Mouse (Mus musculus) intestine, postnatal 0 days (tissue): ENCODE data around the gene Taf3. TPM values are rescaled to one million over a fixed set of nuclear protein-coding genes. Genes with fewer than 3 reads are reported as not detected.

Source experiments
- ATAC-seq: fragments of 200-750 bp; cut with Nextera tagmentation; 2 replicates; pipeline ENCODE4 v1.8.0; 2017; ENCODE audit warnings: mild to moderate bottlenecking, moderate TSS enrichment, moderate library complexity
- H3K27ac ChIP-seq: fragments of 300-500 bp; sonication (generic); 2 replicates; pipeline ENCODE4 v1.5.1; 2014; ENCODE audit warnings: mild to moderate bottlenecking, low read depth, low read length, moderate library complexity
- H3K27me3 ChIP-seq: fragments of 300-500 bp; sonication (generic); replicated peaks from 2 replicates; pipeline ENCODE4 v1.6.1; 2014; ENCODE audit warnings: low read length, mixed read lengths; ENCODE audit not compliant: control insufficient read depth, insufficient read depth
- H3K36me3 ChIP-seq: fragments of 300-500 bp; sonication (generic); 2 replicates; pipeline ENCODE4 v1.6.1; 2014; ENCODE audit warnings: mild to moderate bottlenecking, moderate library complexity; ENCODE audit not compliant: control insufficient read depth, insufficient read depth
- H3K4me1 ChIP-seq: fragments of 300-500 bp; sonication (generic); replicated peaks from 2 replicates; pipeline ENCODE4 v1.6.1; 2014; ENCODE audit warnings: antibody characterized with exemption, low read length, mixed read lengths; ENCODE audit not compliant: control insufficient read depth, insufficient read depth
- H3K4me2 ChIP-seq: fragments of 300-500 bp; sonication (generic); replicated peaks from 2 replicates; pipeline ENCODE4 v1.6.1; 2014; ENCODE audit warnings: low read depth, mild to moderate bottlenecking, moderate library complexity
- H3K4me3 ChIP-seq: fragments of 300-500 bp; sonication (generic); 2 replicates; pipeline ENCODE4 v1.5.1; 2014; ENCODE audit warnings: low read depth, low read length
- H3K9ac ChIP-seq: fragments of 300-500 bp; sonication (generic); 2 replicates; pipeline ENCODE4 v1.6.1; 2014; ENCODE audit warnings: mild to moderate bottlenecking, low read depth, low read length
- H3K9me3 ChIP-seq: fragments of 300-500 bp; sonication (generic); 2 replicates; pipeline ENCODE4 v1.6.1; 2016; ENCODE audit warnings: mixed run types; ENCODE audit not compliant: control insufficient read depth
- CTCF ChIP-seq: sonication (generic); IDR thresholded peaks from 2 replicates; pipeline ENCODE4 v1.5.1; 2016; ENCODE audit warnings: low read depth, mild to moderate bottlenecking, control low read depth, antibody characterized with exemption, moderate library complexity
- WGBS: fragments of 180-500 bp; shearing (Covaris S2); extraction: QIAGEN DNeasy Blood & Tissue Kit; methylation state at CpG from one replicate; pipeline ENCODE4 v1.1.7; 2014; 5-methylcytosine and 5-hydroxymethylcytosine counted together
- polyA plus RNA-seq: library from polyadenylated mRNA; unstranded; fragments of >200 nt; fragmentation: Nextera tagmentation; extraction: Ambion mirVana; gene quantifications from 2 replicates; pipeline ENCODE4 v1.2.1, GENCODE M21; 2015

Taf3 gene
- polyA plus RNA-seq, 1 experiment from 2014 or later, result 5.1 TPM

DNA sequence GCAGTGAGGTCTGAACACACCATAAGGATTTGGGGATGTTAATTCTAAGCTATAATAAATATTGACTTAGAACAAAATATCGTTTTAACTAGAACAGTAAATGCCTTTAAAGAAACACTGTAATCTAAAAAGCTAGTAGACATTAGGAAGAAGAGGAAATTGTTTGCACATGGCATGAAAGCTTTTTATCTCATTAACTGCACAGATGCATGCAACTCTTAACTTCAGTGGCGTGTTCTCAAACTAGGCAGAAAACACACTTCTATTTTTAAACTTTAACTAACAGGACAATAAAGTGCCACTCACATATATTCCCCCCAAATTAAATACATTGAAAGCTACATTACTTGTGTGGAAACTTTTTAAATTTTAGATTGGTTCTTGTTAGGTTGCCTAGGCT, 91.8 kb downstream of the Taf3 start:
- Histone ChIP-seq H3K9ac (no peak overlapping the region), H3K9me3 (no peaks in the 10 kb centered on the region), H3K36me3 (peaks cover 11% of the 10 kb centered on the region), H3K27me3 (no peaks in the 10 kb centered on the region), H3K27ac (no peak overlapping the region), H3K4me2 (no peak overlapping the region), H3K4me1 (no peaks in the 10 kb centered on the region), H3K4me3 (no peak overlapping the region)
- no peak for ATAC-seq
- 39% methylated on average over 2 of the region's 2 CpGs for WGBS
- TF ChIP-seq CTCF, result no peak

DNA sequence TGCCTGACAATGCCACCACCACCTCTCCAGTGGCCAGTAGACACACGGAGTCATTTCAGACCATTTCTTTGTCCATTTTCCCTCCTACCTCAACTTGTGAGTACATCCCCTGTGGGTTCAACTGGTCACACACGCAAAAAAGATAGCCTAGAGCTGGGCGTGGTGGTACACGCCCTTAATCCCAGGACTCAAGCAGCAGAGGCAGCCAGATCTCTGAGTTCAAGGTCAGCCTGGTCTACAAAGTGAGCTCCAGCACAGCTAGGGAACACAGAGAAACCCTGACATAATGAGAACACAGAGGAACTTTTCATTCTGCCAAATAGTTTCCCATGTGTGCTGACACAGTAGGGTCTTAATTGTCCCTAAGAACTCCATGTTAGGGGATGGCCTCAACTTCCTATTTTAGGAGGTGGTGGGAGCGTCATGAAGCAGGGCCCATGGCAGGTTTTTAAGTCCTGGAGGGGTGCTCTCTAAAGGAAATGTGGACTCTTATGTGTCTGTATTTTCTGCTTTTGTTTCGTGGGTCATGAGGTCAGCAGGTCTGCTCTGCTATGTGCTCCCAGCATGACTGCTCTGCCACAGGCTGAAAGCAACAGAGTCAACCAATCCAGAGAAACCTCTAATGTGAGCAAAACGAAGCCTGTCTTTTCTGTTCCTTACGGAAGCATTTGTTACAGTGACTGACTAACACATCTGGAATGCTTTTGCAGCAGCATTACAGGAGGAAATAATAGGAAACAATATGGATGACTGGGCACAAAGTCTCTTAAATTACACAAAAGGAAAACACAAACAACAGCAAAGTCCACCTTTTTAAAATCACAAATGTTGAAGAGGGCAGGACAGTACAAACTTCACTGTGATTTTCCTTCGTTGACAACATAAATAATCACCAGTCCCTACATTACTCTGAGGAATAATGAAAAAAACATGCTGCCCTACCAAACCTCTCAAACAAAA, 92.5 kb downstream of the Taf3 start:
- TF ChIP-seq CTCF, result no peak
- no peak overlapping the region for H3K4me3 ChIP-seq
- ATAC-seq, result no peak

DNA sequence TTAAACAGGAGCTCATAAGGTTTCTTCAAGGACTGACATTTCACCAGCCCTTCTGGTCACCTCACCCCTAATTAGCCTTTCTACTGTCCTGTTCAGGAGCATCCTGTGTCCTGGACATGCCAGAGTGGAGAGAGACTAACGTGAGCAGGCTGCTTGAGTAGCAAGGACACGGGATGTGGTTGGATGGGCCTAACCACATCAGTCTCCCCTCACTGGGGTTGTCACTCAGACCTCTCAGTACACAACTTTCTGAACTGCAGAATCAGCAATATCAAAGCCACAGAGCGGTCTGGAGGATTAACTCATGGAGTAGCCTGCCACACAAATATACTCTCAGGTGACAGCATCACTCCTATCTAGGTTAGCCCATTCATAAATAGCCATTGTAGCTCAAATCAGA, 101.7 kb downstream of the Taf3 start:
- ATAC-seq, result no peak
- Histone ChIP-seq H3K36me3 (peaks cover 7% of the 10 kb centered on the region), H3K4me2 (no peak overlapping the region), H3K9me3 (no peaks in the 10 kb centered on the region), H3K27me3 (no peaks in the 10 kb centered on the region), H3K9ac (no peak overlapping the region), H3K27ac (no peak overlapping the region), H3K4me1 (no peaks in the 10 kb centered on the region), H3K4me3 (no peak overlapping the region)
- WGBS, result 74% methylated on average over 3 of the region's 3 CpGs
- TF ChIP-seq CTCF, result no peak

More for the DNA sequence above, 92.5 kb downstream of the Taf3 start:
- H3K4me2 ChIP-seq, result no peak overlapping the region
- no peak overlapping the region for H3K27ac ChIP-seq
- no peaks in the 10 kb centered on the region for H3K4me1 ChIP-seq
- no peak overlapping the region for H3K9ac ChIP-seq
- H3K27me3 ChIP-seq, result no peaks in the 10 kb centered on the region
- 72% methylated on average over 9 of the region's 9 CpGs for WGBS
- H3K36me3 ChIP-seq, result peaks cover 16% of the 10 kb centered on the region
- H3K9me3 ChIP-seq, result no peaks in the 10 kb centered on the region

DNA sequence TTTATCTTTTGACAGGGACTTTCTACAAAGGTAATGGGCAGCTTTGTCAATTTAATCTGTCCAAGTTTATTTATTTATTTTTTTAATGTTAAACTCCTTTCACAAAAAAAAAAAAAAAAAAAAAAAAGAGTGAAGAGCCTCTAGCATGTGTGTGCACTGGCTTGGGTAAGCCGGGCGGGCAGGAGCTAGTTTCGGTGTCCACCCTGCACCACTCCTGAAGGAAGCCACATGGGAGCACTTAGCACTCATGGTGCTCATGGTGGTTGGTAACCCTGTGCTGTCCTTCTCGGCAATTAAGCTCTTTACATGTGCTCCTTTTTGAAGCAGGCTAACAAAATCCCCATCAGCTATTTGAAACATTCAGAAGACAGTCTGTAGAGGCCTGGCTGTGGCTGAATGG, 102.8 kb downstream of the Taf3 start:
- WGBS, result 92% methylated on average over 4 of the region's 4 CpGs
- no peak for ATAC-seq
- no peak overlapping the region for H3K4me2 ChIP-seq
- no peak for TF ChIP-seq CTCF
- H3K36me3 ChIP-seq, result no peaks in the 10 kb centered on the region
- H3K27ac ChIP-seq, result no peak overlapping the region; the same call in 1 of the 2 replicates
- H3K4me1 ChIP-seq, result no peaks in the 10 kb centered on the region
- no peak overlapping the region for H3K9ac ChIP-seq
- H3K9me3 ChIP-seq, result no peaks in the 10 kb centered on the region
- H3K4me3 ChIP-seq, result no peak overlapping the region
- no peaks in the 10 kb centered on the region for H3K27me3 ChIP-seq

DNA sequence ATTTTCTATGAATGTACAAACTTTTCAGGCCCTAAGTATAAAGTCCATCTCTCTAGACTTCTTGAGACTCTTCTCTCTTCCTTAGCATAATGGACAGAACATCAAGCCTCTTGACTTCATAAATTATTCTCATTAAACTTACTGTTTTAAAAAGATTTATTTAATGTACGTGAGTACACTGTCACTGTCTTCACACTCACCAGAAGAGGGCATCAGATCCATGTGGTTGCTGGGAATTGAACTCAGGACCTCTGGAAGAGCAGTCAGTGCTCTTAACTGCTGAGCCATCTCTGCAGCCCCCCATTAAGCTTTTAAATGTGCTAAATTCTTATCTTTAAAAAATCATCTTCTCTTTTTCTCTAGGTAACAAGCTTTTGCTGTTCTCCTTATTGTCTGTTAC, 105.4 kb downstream of the Taf3 start:
- H3K27me3 ChIP-seq, result no peaks in the 10 kb centered on the region
- no peak for TF ChIP-seq CTCF
- no peaks in the 10 kb centered on the region for H3K4me1 ChIP-seq
- ATAC-seq, result no peak
- WGBS, result 79% methylated on average over 1 of the region's 1 CpGs
- H3K9me3 ChIP-seq, result no peaks in the 10 kb centered on the region
- no peak overlapping the region for H3K27ac ChIP-seq
- 0 out of 2 replicates have a peak, but pooled peaks cover 10% of the 10 kb centered on the region for H3K36me3 ChIP-seq
- H3K9ac ChIP-seq, result no peak overlapping the region
- no peak overlapping the region for H3K4me2 ChIP-seq
- H3K4me3 ChIP-seq, result no peak overlapping the region

DNA sequence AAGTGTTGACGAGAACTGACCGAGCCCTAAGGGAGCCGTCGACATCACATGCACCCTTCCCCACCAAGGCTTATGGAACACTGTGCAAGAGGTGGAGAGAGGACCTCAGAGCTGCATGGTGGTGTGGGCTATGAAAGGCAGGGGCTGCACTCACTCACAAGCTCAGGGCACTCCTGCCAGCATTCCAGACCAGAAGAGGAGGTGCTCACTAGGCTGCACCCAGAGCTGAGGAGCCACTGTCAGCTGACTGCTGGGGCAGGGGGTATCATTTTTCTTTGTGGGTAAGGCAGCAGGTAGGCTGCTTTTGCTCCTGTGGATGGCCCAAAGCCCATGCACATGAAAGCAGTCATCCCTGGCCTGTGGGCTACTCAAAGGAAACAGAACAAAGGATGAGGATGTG, 109.1 kb downstream of the Taf3 start:
- no peak overlapping the region for H3K9ac ChIP-seq
- H3K4me1 ChIP-seq, result no peaks in the 10 kb centered on the region
- no peak for TF ChIP-seq CTCF
- no peaks in the 10 kb centered on the region for H3K27me3 ChIP-seq
- H3K9me3 ChIP-seq, result no peaks in the 10 kb centered on the region
- ATAC-seq, result no peak
- 0 out of 2 replicates have a peak, but pooled peaks cover 10% of the 10 kb centered on the region for H3K36me3 ChIP-seq
- H3K4me2 ChIP-seq, result no peak overlapping the region
- H3K27ac ChIP-seq, result no peak overlapping the region
- WGBS, result 76% methylated on average over 4 of the region's 4 CpGs
- no peak overlapping the region for H3K4me3 ChIP-seq
